Mouse (Mus musculus): ENCODE results near the gene Mlip. TPM values are rescaled to one million over a fixed set of nuclear protein-coding genes. Genes with fewer than 3 reads are reported as not detected.
"Not testable (repeated sequence)": the region's sequence is repeated elsewhere in the genome, so short reads cannot be mapped to it uniquely, and the experiment has no call there.

Gene Mlip
- polyA plus RNA-seq, 1 experiment, result 0.01 TPM

DNA sequence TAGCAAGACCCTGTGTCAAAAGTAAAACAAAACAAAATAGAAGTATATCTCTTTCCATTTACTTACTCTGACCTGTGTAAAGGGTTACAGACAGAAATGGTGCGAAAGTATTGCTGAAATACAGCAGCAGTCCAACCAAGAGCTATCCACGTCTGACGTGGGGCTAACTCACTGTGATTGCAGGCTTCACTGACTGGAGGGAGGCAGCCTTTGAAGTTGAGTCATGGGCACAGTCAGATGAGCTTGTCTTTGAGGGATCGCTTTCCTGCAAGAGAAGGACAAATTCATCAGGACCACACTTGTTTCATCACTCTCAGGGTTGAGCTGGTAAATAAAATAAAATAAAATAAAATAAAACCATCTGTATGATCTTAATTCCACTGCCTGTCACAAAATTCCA is 31.2 kb upstream of the Mlip start:
- H3K4me1 ChIP-seq (ENCODE audit: control insufficient read depth), result no peaks in the 10 kb centered on the region
- TF ChIP-seq TAL1 (IDR thresholded peaks at IDR 0.05; ENCODE audit: low read length) (no peak), GATA1 (IDR thresholded peaks at IDR 0.05; ENCODE audit: low read length) (no peak)
- H3K27me3 ChIP-seq (ENCODE audit: control insufficient read depth), result no peaks in the 10 kb centered on the region
- H3K36me3 ChIP-seq (ENCODE audit: control insufficient read depth), result no peaks in the 10 kb centered on the region
- no peaks in the 10 kb centered on the region for H3K9me3 ChIP-seq (ENCODE audit: control insufficient read depth, low read length)
- no peak overlapping the region for H3K4me3 ChIP-seq (replicated peaks)

DNA sequence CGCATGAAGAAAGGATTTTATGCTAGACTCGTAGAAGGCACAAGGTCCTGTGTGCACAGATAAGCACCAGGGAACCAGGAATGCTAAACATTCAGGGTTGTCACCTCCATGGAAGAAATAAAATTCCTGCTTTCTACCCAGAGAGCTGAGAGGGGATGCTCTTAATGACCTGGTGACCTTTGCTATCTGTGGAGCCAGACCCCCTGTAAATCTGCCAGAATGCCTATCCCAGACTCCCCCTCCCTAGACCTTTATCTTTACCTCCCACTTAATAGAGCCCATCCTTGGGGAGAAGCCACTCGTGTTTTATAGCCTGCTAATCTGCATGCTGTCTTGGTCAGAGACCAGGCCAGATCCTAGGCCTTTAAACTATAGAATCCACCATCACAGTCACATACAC is 29.7 kb upstream of the Mlip start:
- no peaks in the 10 kb centered on the region for H3K4me1 ChIP-seq (ENCODE audit: control insufficient read depth)
- H3K36me3 ChIP-seq (ENCODE audit: control insufficient read depth), result no peaks in the 10 kb centered on the region
- no peaks in the 10 kb centered on the region for H3K27me3 ChIP-seq (ENCODE audit: control insufficient read depth)
- TF ChIP-seq GATA1 (IDR thresholded peaks at IDR 0.05; ENCODE audit: low read length), result no peak
- TF ChIP-seq TAL1 (IDR thresholded peaks at IDR 0.05; ENCODE audit: low read length), result no peak
- H3K4me3 ChIP-seq (replicated peaks), result no peak overlapping the region
- H3K9me3 ChIP-seq (ENCODE audit: control insufficient read depth, low read length), result no peaks in the 10 kb centered on the region

DNA sequence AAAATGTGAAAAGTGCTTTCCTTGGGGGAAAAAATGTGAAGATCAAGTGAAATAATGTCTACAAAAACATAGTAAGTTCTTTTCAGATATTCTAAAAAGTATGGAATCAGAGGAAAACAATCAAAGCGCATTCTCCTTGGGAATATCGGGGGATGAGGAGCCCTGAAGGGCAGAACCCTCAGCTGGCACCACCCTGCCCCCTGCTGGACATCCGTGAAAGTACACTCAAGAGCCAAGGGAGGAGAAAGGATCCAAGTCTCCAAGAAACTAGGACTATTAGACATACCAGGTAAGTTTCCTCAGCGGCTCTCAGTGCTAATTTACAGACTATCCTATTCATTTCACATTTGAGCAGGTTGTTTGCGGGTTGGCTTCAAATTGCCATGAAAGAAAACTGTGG is 28.8 kb upstream of the Mlip start:
- H3K9me3 ChIP-seq (ENCODE audit: control insufficient read depth, low read length), result no peaks in the 10 kb centered on the region
- H3K27me3 ChIP-seq (ENCODE audit: control insufficient read depth), result no peaks in the 10 kb centered on the region
- no peaks in the 10 kb centered on the region for H3K4me1 ChIP-seq (ENCODE audit: control insufficient read depth)
- TF ChIP-seq TAL1 (IDR thresholded peaks at IDR 0.05; ENCODE audit: low read length) (no peak), GATA1 (IDR thresholded peaks at IDR 0.05; ENCODE audit: low read length) (no peak)
- no peak overlapping the region for H3K4me3 ChIP-seq (replicated peaks)
- no peaks in the 10 kb centered on the region for H3K36me3 ChIP-seq (ENCODE audit: control insufficient read depth)

- no peak overlapping the region for H3K4me3 ChIP-seq (replicated peaks)
- H3K4me1 ChIP-seq (ENCODE audit: control insufficient read depth), result no peaks in the 10 kb centered on the region
- no peaks in the 10 kb centered on the region for H3K36me3 ChIP-seq (ENCODE audit: control insufficient read depth)
- no peaks in the 10 kb centered on the region for H3K27me3 ChIP-seq (ENCODE audit: control insufficient read depth)
- no peaks in the 10 kb centered on the region for H3K9me3 ChIP-seq (ENCODE audit: control insufficient read depth, low read length)
- TF ChIP-seq GATA1 (IDR thresholded peaks at IDR 0.05; ENCODE audit: low read length) (no peak), TAL1 (IDR thresholded peaks at IDR 0.05; ENCODE audit: low read length) (no peak)
Observed at GRCm38 (mm10) chr9:77379625-77380024, 26.9 kb upstream of the Mlip start.

DNA sequence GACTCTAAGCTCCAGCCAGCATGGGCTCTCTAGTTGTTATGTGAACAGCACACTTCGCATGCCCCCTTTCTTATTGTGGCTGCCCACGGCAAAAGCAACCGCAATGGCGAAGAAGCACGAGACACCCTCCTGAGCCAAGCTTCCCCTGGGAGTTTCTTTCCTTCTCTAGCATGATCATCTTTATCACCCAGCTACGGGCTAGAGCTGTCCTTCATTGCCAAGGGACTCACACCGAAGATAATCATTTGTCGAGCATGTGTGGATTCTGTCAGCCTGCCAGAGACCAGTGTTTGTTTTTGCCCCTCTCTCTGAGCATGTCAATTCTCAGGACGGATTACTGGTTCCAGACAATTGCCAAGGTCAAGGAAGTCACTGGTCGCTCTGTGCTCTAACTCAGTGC is 24.9 kb upstream of the Mlip start:
- no peaks in the 10 kb centered on the region for H3K27me3 ChIP-seq (ENCODE audit: control insufficient read depth)
- no peak overlapping the region for H3K4me3 ChIP-seq (replicated peaks)
- TF ChIP-seq GATA1 (IDR thresholded peaks at IDR 0.05; ENCODE audit: low read length) (no peak), TAL1 (IDR thresholded peaks at IDR 0.05; ENCODE audit: low read length) (no peak)
- H3K36me3 ChIP-seq (ENCODE audit: control insufficient read depth), result no peaks in the 10 kb centered on the region
- no peaks in the 10 kb centered on the region for H3K9me3 ChIP-seq (ENCODE audit: control insufficient read depth, low read length)
- no peaks in the 10 kb centered on the region for H3K4me1 ChIP-seq (ENCODE audit: control insufficient read depth)

- Histone ChIP-seq H3K36me3 (ENCODE audit: control insufficient read depth) (no peaks in the 10 kb centered on the region), H3K4me1 (ENCODE audit: control insufficient read depth) (no peaks in the 10 kb centered on the region), H3K4me3 (replicated peaks) (no peak overlapping the region), H3K27me3 (ENCODE audit: control insufficient read depth) (no peaks in the 10 kb centered on the region), H3K9me3 (ENCODE audit: control insufficient read depth, low read length) (no peaks in the 10 kb centered on the region)
- no peak for TF ChIP-seq GATA1 (IDR thresholded peaks at IDR 0.05; ENCODE audit: low read length)
- TF ChIP-seq TAL1 (IDR thresholded peaks at IDR 0.05; ENCODE audit: low read length), result no peak
Observed at GRCm38 (mm10) chr9:77377082-77377481, 24.3 kb upstream of the Mlip start.

GRCm38 (mm10) chr9:77376561-77376960 is 23.8 kb upstream of the Mlip start:
- Histone ChIP-seq H3K36me3 (ENCODE audit: control insufficient read depth) (no peaks in the 10 kb centered on the region), H3K9me3 (ENCODE audit: control insufficient read depth, low read length) (no peaks in the 10 kb centered on the region), H3K27me3 (ENCODE audit: control insufficient read depth) (no peaks in the 10 kb centered on the region), H3K4me3 (replicated peaks) (no peak overlapping the region), H3K4me1 (ENCODE audit: control insufficient read depth) (no peaks in the 10 kb centered on the region)
- TF ChIP-seq TAL1 (IDR thresholded peaks at IDR 0.05; ENCODE audit: low read length) (no peak), GATA1 (IDR thresholded peaks at IDR 0.05; ENCODE audit: low read length) (no peak)

- TF ChIP-seq GATA1 (IDR thresholded peaks at IDR 0.05; ENCODE audit: low read length), result no peak
- no peak for TF ChIP-seq TAL1 (IDR thresholded peaks at IDR 0.05; ENCODE audit: low read length)
- Histone ChIP-seq H3K27me3 (ENCODE audit: control insufficient read depth) (no peaks in the 10 kb centered on the region), H3K4me1 (ENCODE audit: control insufficient read depth) (no peaks in the 10 kb centered on the region), H3K9me3 (ENCODE audit: control insufficient read depth, low read length) (no peaks in the 10 kb centered on the region), H3K4me3 (replicated peaks) (no peak overlapping the region), H3K36me3 (ENCODE audit: control insufficient read depth) (no peaks in the 10 kb centered on the region)
Observed at GRCm38 (mm10) chr9:77370706-77371105, 17.9 kb upstream of the Mlip start.

- H3K4me1 ChIP-seq (ENCODE audit: control insufficient read depth), result no peaks in the 10 kb centered on the region
- H3K9me3 ChIP-seq (ENCODE audit: control insufficient read depth, low read length), result no peaks in the 10 kb centered on the region
- no peaks in the 10 kb centered on the region for H3K36me3 ChIP-seq (ENCODE audit: control insufficient read depth)
- H3K4me3 ChIP-seq (replicated peaks), result no peak overlapping the region
- TF ChIP-seq GATA1 (IDR thresholded peaks at IDR 0.05; ENCODE audit: low read length) (no peak), TAL1 (IDR thresholded peaks at IDR 0.05; ENCODE audit: low read length) (no peak)
- no peaks in the 10 kb centered on the region for H3K27me3 ChIP-seq (ENCODE audit: control insufficient read depth)
Observed at GRCm38 (mm10) chr9:77369262-77369661, 16.5 kb upstream of the Mlip start.

GRCm38 (mm10) chr9:77364681-77365080 is 11.9 kb upstream of the Mlip start:
- not testable (repeated sequence) for H3K4me1 ChIP-seq (ENCODE audit: control insufficient read depth); H3K36me3 ChIP-seq (ENCODE audit: control insufficient read depth); H3K9me3 ChIP-seq (ENCODE audit: control insufficient read depth, low read length)

More at GRCm38 (mm10) chr9:77364681-77365080, 11.9 kb upstream of the Mlip start:
- H3K27me3 ChIP-seq (ENCODE audit: control insufficient read depth); H3K4me3 ChIP-seq (replicated peaks): not testable (repeated sequence)

Measured in erythroblast, embryonic 14.5 days (primary cell).